Mouse (Mus musculus) hindbrain, embryonic 14.5 days (tissue): Measurements from ENCODE around the gene Upp2. TPM values are rescaled to one million over a fixed set of nuclear protein-coding genes. Genes with fewer than 3 reads are reported as not detected.

ENCODE experiments used
- ATAC-seq: fragments of 200-750 bp; cut with Nextera tagmentation; 2 replicates; pipeline ENCODE4 v1.8.0; 2017; ENCODE audit warnings: moderate number of reproducible peaks, mild to moderate bottlenecking, moderate TSS enrichment, moderate library complexity; ENCODE audit not compliant: low FRiP score
- DNase-seq: peaks from one replicate; pipeline ENCODE4 v3.0.0-alpha.2; 2015; ENCODE audit warnings: low spot score
- H3K27ac ChIP-seq: fragments of 300-500 bp; sonication (generic); 2 replicates; pipeline ENCODE4 v1.5.1; 2014; ENCODE audit warnings: mild to moderate bottlenecking, moderate library complexity
- H3K27me3 ChIP-seq: fragments of 300-500 bp; sonication (generic); 2 replicates; pipeline ENCODE4 v1.6.1; 2014; ENCODE audit warnings: mild to moderate bottlenecking, low read length, mixed read lengths; ENCODE audit not compliant: control insufficient read depth, insufficient read depth
- H3K36me3 ChIP-seq: fragments of 300-500 bp; sonication (generic); replicated peaks from 2 replicates; pipeline ENCODE4 v1.6.1; 2014; ENCODE audit not compliant: control insufficient read depth, insufficient read depth
- H3K4me1 ChIP-seq: fragments of 300-500 bp; sonication (generic); replicated peaks from 2 replicates; pipeline ENCODE4 v1.6.1; 2014; ENCODE audit warnings: antibody characterized with exemption, low read length, mixed read lengths; ENCODE audit not compliant: control insufficient read depth, insufficient read depth
- H3K4me2 ChIP-seq: fragments of 300-500 bp; sonication (generic); replicated peaks from 2 replicates; pipeline ENCODE4 v1.6.1; 2014; ENCODE audit warnings: mild to moderate bottlenecking, moderate library complexity
- H3K4me3 ChIP-seq: fragments of 300-500 bp; sonication (generic); replicated peaks from 2 replicates; pipeline ENCODE4 v1.5.1; 2014; ENCODE audit warnings: mild to moderate bottlenecking, low read length
- H3K9ac ChIP-seq: fragments of 300-500 bp; sonication (generic); 2 replicates; pipeline ENCODE4 v1.6.1; 2014
- H3K9me3 ChIP-seq: fragments of 300-500 bp; sonication (generic); 2 replicates; pipeline ENCODE4 v1.6.1; 2016; ENCODE audit warnings: low read length; ENCODE audit not compliant: control insufficient read depth
- WGBS: fragments of 180-500 bp; shearing (Covaris S2); extraction: QIAGEN DNeasy Blood & Tissue Kit; methylation state at CpG from one replicate; pipeline ENCODE4 v1.1.7; 2014; 5-methylcytosine and 5-hydroxymethylcytosine counted together
- polyA plus RNA-seq: library from polyadenylated mRNA; unstranded; fragments of >200 nt; fragmentation: Nextera tagmentation; extraction: Ambion mirVana; gene quantifications from 2 replicates; pipeline ENCODE4 v1.2.1, GENCODE M21; 2014

Gene Upp2
- polyA plus RNA-seq, 1 experiment from 2014 or later = 16.1 TPM

GRCm38 (mm10) chr2:58797506-58797905, 230.4 kb downstream of the Upp2 start:
- Histone ChIP-seq H3K9ac (no peak overlapping the region), H3K9me3 (no peaks in the 10 kb centered on the region), H3K4me2 (no peak overlapping the region), H3K27me3 (no peaks in the 10 kb centered on the region), H3K27ac (no peak overlapping the region), H3K36me3 (no peaks in the 10 kb centered on the region), H3K4me3 (no peak overlapping the region), H3K4me1 (no peaks in the 10 kb centered on the region)
- no peak for DNase-seq
- 15% methylated on average over 4 of the region's 4 CpGs for WGBS
- ATAC-seq = no peak

- ATAC-seq (no peak), DNase-seq (no peak)
- H3K9me3 ChIP-seq = no peaks in the 10 kb centered on the region
- H3K27me3 ChIP-seq = no peaks in the 10 kb centered on the region
- no peaks in the 10 kb centered on the region for H3K4me1 ChIP-seq
- H3K36me3 ChIP-seq = no peaks in the 10 kb centered on the region
- WGBS = 93% methylated on average over 9 of the region's 9 CpGs
- H3K9ac ChIP-seq = no peak overlapping the region
- H3K27ac ChIP-seq = no peak overlapping the region
- H3K4me3 ChIP-seq = no peak overlapping the region
- no peak overlapping the region for H3K4me2 ChIP-seq
Measured at GRCm38 (mm10) chr2:58799126-58799525, 232.0 kb downstream of the Upp2 start.

DNA sequence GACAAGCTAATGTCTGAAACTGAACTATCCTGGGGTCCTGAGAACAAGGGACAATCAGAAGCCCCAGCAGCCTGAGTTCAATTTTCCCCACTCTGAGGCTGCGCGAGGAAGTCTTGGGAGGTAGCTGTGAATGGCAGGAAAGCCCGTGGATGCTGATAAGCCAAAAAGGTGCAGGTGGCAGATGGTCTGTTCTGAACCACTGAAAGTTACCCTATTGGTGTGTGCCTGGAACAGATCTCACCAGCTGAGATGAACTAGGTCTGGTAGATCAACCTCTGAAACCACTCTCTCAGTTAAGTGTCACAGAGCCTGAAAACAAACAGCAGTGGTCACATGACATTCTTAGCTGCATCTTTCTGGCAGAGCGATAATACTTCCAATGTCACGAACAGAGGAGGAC, 232.5 kb downstream of the Upp2 start:
- Histone ChIP-seq H3K27ac (no peak overlapping the region), H3K4me2 (no peak overlapping the region), H3K4me3 (no peak overlapping the region), H3K4me1 (no peaks in the 10 kb centered on the region), H3K27me3 (no peaks in the 10 kb centered on the region), H3K9me3 (no peaks in the 10 kb centered on the region), H3K9ac (no peak overlapping the region), H3K36me3 (no peaks in the 10 kb centered on the region)
- DNase-seq (no peak), ATAC-seq (no peak)
- 92% methylated on average over 5 of the region's 5 CpGs for WGBS

DNA sequence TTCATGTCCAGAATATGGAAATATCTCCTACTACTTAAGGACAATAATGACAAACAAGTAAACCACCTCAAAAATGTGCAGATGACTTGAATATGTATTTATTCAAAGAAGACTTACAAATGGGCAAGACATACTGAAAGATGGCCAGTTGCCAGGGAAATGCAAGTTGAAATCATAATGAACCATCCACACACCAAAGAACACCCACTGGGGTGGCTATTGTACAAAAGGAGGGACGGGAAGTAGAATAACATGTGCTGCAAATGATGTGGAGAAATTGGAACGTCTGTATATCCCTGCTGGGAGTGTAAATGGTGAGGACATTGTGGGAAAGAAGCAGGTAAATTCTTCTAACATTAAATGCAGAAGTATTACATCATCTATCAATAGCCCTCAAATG, 245.8 kb downstream of the Upp2 start:
- Histone ChIP-seq H3K4me1 (no peaks in the 10 kb centered on the region), H3K9me3 (no peaks in the 10 kb centered on the region), H3K9ac (no peak overlapping the region), H3K27me3 (no peaks in the 10 kb centered on the region), H3K27ac (no peak overlapping the region), H3K4me3 (no peak overlapping the region), H3K4me2 (no peak overlapping the region), H3K36me3 (no peaks in the 10 kb centered on the region)
- WGBS = 21% methylated on average over 2 of the region's 2 CpGs
- no peak for ATAC-seq
- no peak for DNase-seq

DNA sequence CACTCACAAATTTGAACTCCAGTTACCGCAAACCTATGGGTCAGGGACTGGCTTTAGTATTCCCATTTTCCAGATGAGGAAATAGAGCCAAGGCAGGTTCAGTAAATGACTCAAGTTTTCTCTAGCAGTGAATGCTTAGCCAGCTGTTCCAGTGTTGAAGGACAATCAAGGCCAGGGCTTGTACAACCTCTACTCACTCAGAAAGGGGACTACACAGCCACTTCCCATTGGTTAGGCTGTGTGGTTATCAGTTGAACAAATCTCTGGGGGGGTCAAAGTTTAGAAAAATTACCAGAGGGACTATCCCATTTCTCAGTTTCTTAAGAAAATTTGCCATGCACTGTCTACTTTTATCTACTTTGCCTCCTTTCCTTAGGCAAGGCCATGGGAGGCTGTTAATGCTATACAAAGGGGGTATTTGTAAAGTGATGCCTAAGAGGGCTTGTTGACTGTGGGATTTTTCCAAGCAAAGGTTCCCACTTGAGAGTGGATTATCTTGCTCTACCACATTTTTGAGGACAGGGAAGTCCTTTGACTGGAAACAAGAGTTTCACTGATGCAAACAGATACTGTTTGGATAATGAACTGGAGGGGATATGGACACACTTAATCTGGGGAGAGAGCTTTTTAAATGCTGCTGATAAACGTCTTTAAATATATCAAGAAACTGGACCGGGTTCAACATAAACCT, 262.0 kb downstream of the Upp2 start:
- Histone ChIP-seq H3K9ac (no peak overlapping the region), H3K27me3 (no peaks in the 10 kb centered on the region), H3K4me3 (no peak overlapping the region), H3K36me3 (no peaks in the 10 kb centered on the region), H3K9me3 (no peaks in the 10 kb centered on the region), H3K4me1 (no peaks in the 10 kb centered on the region), H3K4me2 (no peak overlapping the region), H3K27ac (no peak overlapping the region)
- 87% methylated on average over 3 of the region's 3 CpGs for WGBS
- DNase-seq (no peak), ATAC-seq (no peak)

DNA sequence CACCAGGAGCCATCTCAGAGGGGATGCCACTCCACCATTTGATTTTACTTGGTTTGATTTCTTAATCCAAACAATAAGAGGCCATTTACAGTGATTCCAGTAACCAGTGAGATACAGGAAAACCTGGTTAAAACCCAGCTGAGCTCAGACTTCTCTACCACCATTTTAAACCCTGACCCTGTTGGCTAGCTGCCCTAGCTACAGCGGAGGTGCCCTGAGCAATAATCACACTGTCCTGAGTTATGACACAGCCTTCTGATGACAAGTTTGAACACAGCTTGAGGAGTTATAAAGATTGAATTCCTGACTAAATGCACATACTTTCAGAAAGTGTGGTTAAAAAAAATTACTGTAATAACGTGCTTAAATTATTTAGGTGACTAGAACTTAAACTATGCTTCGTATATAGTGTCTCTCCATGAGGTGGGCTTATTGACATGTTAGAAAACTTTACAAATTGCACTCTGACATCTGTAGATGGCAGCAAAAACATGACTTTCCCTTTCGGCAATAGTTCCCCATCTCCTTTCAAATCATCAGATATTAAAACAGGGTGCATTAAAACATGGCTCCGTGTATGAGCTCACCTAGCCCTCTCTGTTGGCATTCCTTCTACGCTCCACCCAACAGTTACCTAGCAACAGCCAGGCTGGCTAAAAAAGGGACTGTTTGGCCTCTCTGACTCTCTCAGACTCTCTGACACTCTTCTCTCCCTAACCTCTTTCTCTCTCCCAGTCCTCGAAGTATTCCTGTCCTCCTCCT, 263.1 kb downstream of the Upp2 start:
- WGBS = 61% methylated on average over 7 of the region's 7 CpGs
- Histone ChIP-seq H3K27ac (no peak overlapping the region), H3K9ac (no peak overlapping the region), H3K36me3 (no peaks in the 10 kb centered on the region), H3K27me3 (no peaks in the 10 kb centered on the region), H3K4me3 (no peak overlapping the region), H3K4me2 (no peak overlapping the region), H3K4me1 (no peaks in the 10 kb centered on the region), H3K9me3 (no peaks in the 10 kb centered on the region)
- ATAC-seq (no peak), DNase-seq (peak; percentile 37)

GRCm38 (mm10) chr2:58832253-58832980, 265.3 kb downstream of the Upp2 start:
- Histone ChIP-seq H3K9me3 (no peaks in the 10 kb centered on the region), H3K36me3 (no peaks in the 10 kb centered on the region), H3K4me2 (no peak overlapping the region), H3K27me3 (no peaks in the 10 kb centered on the region), H3K4me3 (no peak overlapping the region), H3K4me1 (no peaks in the 10 kb centered on the region), H3K27ac (no peak overlapping the region), H3K9ac (no peak overlapping the region)
- no peak for DNase-seq
- ATAC-seq = no peak
- WGBS = 91% methylated on average over 20 of the region's 20 CpGs

DNA sequence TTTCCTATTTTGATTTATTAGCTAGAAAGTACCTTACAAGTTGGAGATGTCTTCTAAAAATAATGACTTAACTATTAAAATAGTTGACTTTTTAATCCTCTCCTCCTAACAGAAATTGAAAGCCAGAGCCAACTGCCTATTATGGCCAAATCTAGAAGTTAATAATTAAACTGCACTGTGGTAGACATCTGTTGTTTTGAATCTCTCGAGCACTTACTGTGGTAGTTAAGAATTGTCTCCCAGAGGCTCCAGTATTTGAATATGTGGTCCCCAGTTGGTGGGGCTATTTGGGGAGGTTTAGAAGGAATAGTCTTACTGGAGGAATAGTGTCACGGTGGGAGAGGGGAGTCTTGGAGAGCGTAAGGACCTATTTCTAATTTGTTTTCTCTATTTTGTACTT, 273.9 kb downstream of the Upp2 start:
- WGBS = 76% methylated on average over 3 of the region's 3 CpGs

DNA sequence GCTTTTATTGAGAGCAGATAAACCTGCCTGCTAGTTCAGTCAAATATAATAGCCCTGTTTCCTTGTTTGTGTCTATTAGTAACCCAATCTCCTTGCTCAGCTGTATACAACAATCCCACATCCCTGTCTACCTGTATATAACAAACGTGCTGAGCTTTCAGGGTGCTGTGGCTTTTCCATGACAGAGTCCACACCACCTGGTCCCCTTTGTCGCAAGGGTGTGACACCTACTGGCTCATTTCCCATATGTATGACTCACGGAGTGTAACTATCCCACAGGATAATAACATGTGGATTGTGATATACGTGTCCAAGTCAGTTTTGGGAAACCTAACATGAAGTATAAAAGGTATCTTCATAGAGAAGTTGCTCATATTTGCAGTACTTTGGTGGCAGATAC, 275.3 kb downstream of the Upp2 start:
- no peak overlapping the region for H3K27ac ChIP-seq

More for the DNA sequence above, 273.9 kb downstream of the Upp2 start:
- no peaks in the 10 kb centered on the region for H3K9me3 ChIP-seq
- ATAC-seq (no peak), DNase-seq (no peak)
- no peak overlapping the region for H3K4me2 ChIP-seq
- H3K27ac ChIP-seq = no peak overlapping the region
- no peak overlapping the region for H3K4me3 ChIP-seq
- H3K9ac ChIP-seq = no peak overlapping the region
- H3K27me3 ChIP-seq = no peaks in the 10 kb centered on the region
- H3K36me3 ChIP-seq = no peaks in the 10 kb centered on the region
- no peaks in the 10 kb centered on the region for H3K4me1 ChIP-seq

More for the DNA sequence above, 275.3 kb downstream of the Upp2 start:
- H3K9ac ChIP-seq = no peak overlapping the region
- no peaks in the 10 kb centered on the region for H3K4me1 ChIP-seq
- H3K4me2 ChIP-seq = no peak overlapping the region
- ATAC-seq = no peak
- no peaks in the 10 kb centered on the region for H3K9me3 ChIP-seq
- WGBS = 94% methylated on average over 4 of the region's 4 CpGs
- DNase-seq = no peak
- H3K27me3 ChIP-seq = no peaks in the 10 kb centered on the region
- H3K4me3 ChIP-seq = no peak overlapping the region
- no peaks in the 10 kb centered on the region for H3K36me3 ChIP-seq
